Mouse (Mus musculus): Measurements from ENCODE around the gene Zdhhc6. TPM values are rescaled to one million over a fixed set of nuclear protein-coding genes. Genes with fewer than 3 reads are reported as not detected.

The Zdhhc6 gene
- polyA plus RNA-seq, 1 experiment from 2014 or later, result 53.4 TPM

GRCm38 (mm10) chr19:55241186-55241645 is 74.6 kb downstream of the Zdhhc6 start, which contains the start of gene Gucy2g:
TSS of gene Gucy2g (minus strand) at chr19:55241236.
- 80% methylated on average over 6 of the region's 6 CpGs for WGBS

GRCm38 (mm10) chr19:55239766-55240426 is 75.9 kb downstream of the Zdhhc6 start:
- 54% methylated on average over 6 of the region's 6 CpGs for WGBS
- Histone ChIP-seq H3K4me1 (replicated peaks) (peaks cover 6% of the 10 kb centered on the region), H3K9me3 (replicated peaks) (no peaks in the 10 kb centered on the region), H3K4me3 (no peak overlapping the region), H3K27ac (no peak overlapping the region), H3K36me3 (no peaks in the 10 kb centered on the region), H3K4me2 (no peak overlapping the region), H3K9ac (no peak overlapping the region), H3K27me3 (no peaks in the 10 kb centered on the region)
- no peak for ATAC-seq (replicated peaks; ENCODE audit: insufficient number of reproducible peaks, insufficient read depth, low FRiP score, low read depth)

More at GRCm38 (mm10) chr19:55241186-55241645, 74.6 kb downstream of the Zdhhc6 start, which contains the start of gene Gucy2g:
- H3K9ac ChIP-seq, result no peak within 1 kb of the TSS
- no peak within 1 kb of the TSS for H3K4me3 ChIP-seq
- ATAC-seq (replicated peaks; ENCODE audit: insufficient number of reproducible peaks, insufficient read depth, low FRiP score, low read depth), result no peak
- H3K9me3 ChIP-seq (replicated peaks), result no peaks in the 10 kb centered on the region
- no peaks in the 10 kb centered on the region for H3K27me3 ChIP-seq
- peaks cover 11% of the 10 kb centered on the region for H3K4me1 ChIP-seq (replicated peaks)
- no peak within 1 kb of the TSS for H3K4me2 ChIP-seq
- H3K27ac ChIP-seq, result no peak within 1 kb of the TSS
- no peaks in the 10 kb centered on the region for H3K36me3 ChIP-seq

GRCm38 (mm10) chr19:55236564-55236963 is 79.3 kb downstream of the Zdhhc6 start:
- Histone ChIP-seq H3K4me2 (no peak overlapping the region), H3K4me3 (no peak overlapping the region), H3K36me3 (no peaks in the 10 kb centered on the region), H3K27ac (no peak overlapping the region), H3K9me3 (replicated peaks) (no peaks in the 10 kb centered on the region), H3K27me3 (no peaks in the 10 kb centered on the region), H3K4me1 (replicated peaks) (0 out of 2 replicates have a peak, but pooled peaks cover 6% of the 10 kb centered on the region), H3K9ac (no peak overlapping the region)
- ATAC-seq (replicated peaks; ENCODE audit: insufficient number of reproducible peaks, insufficient read depth, low FRiP score, low read depth), result no peak
- whole genome bisulfite sequencing, result 73% methylated on average over 5 of the region's 5 CpGs

- Histone ChIP-seq H3K27me3 (no peaks in the 10 kb centered on the region), H3K27ac (no peak overlapping the region), H3K36me3 (no peaks in the 10 kb centered on the region), H3K9ac (no peak overlapping the region), H3K4me2 (no peak overlapping the region), H3K9me3 (replicated peaks) (no peaks in the 10 kb centered on the region), H3K4me3 (no peak overlapping the region), H3K4me1 (replicated peaks) (0 out of 2 replicates have a peak, but pooled peaks cover 6% of the 10 kb centered on the region)
- WGBS, result 34% methylated on average over 2 of the region's 2 CpGs
- no peak for ATAC-seq (replicated peaks; ENCODE audit: insufficient number of reproducible peaks, insufficient read depth, low FRiP score, low read depth)
Measured at GRCm38 (mm10) chr19:55236026-55236425, 79.8 kb downstream of the Zdhhc6 start.

GRCm38 (mm10) chr19:55232136-55232535 is 83.7 kb downstream of the Zdhhc6 start:
- no peaks in the 10 kb centered on the region for H3K9me3 ChIP-seq (replicated peaks)
- peak; percentile 39; the same call in 1 of the 2 replicates for ATAC-seq (replicated peaks; ENCODE audit: insufficient number of reproducible peaks, insufficient read depth, low FRiP score, low read depth)
- H3K9ac ChIP-seq, result no peak overlapping the region
- no peak overlapping the region for H3K4me2 ChIP-seq
- H3K4me1 ChIP-seq (replicated peaks), result 0 out of 2 replicates have a peak, but pooled peaks cover 4% of the 10 kb centered on the region
- no peak overlapping the region for H3K4me3 ChIP-seq
- H3K27me3 ChIP-seq, result no peaks in the 10 kb centered on the region
- 35% methylated on average over 8 of the region's 8 CpGs for WGBS
- no peak overlapping the region for H3K27ac ChIP-seq
- H3K36me3 ChIP-seq, result no peaks in the 10 kb centered on the region

GRCm38 (mm10) chr19:55231081-55231480 is 84.8 kb downstream of the Zdhhc6 start:
- WGBS, result 64% methylated on average over 10 of the region's 10 CpGs
- no peak overlapping the region for H3K4me3 ChIP-seq

GRCm38 (mm10) chr19:55227135-55227534 is 88.7 kb downstream of the Zdhhc6 start:
- no peak overlapping the region for H3K4me3 ChIP-seq
- no peaks in the 10 kb centered on the region for H3K36me3 ChIP-seq
- H3K27me3 ChIP-seq, result 0 out of 2 replicates have a peak, but pooled peaks cover 6% of the 10 kb centered on the region
- H3K9me3 ChIP-seq (replicated peaks), result no peaks in the 10 kb centered on the region
- H3K4me2 ChIP-seq, result no peak overlapping the region
- H3K4me1 ChIP-seq (replicated peaks), result 0 out of 2 replicates have a peak, but pooled peaks cover 3% of the 10 kb centered on the region
- 76% methylated on average over 7 of the region's 7 CpGs for WGBS
- no peak for ATAC-seq (replicated peaks; ENCODE audit: insufficient number of reproducible peaks, insufficient read depth, low FRiP score, low read depth)
- no peak overlapping the region for H3K27ac ChIP-seq
- no peak overlapping the region for H3K9ac ChIP-seq

More at GRCm38 (mm10) chr19:55231081-55231480, 84.8 kb downstream of the Zdhhc6 start:
- no peaks in the 10 kb centered on the region for H3K27me3 ChIP-seq
- H3K4me2 ChIP-seq, result no peak overlapping the region
- no peak for ATAC-seq (replicated peaks; ENCODE audit: insufficient number of reproducible peaks, insufficient read depth, low FRiP score, low read depth)
- no peak overlapping the region for H3K27ac ChIP-seq
- H3K36me3 ChIP-seq, result no peaks in the 10 kb centered on the region
- H3K9ac ChIP-seq, result no peak overlapping the region
- H3K4me1 ChIP-seq (replicated peaks), result 0 out of 2 replicates have a peak, but pooled peaks cover 4% of the 10 kb centered on the region
- H3K9me3 ChIP-seq (replicated peaks), result no peaks in the 10 kb centered on the region

- WGBS, result 70% methylated on average over 5 of the region's 5 CpGs
Measured at GRCm38 (mm10) chr19:55226621-55227020, 89.2 kb downstream of the Zdhhc6 start.

GRCm38 (mm10) chr19:55222268-55222667 is 93.6 kb downstream of the Zdhhc6 start:
- Histone ChIP-seq H3K9ac (no peak overlapping the region), H3K4me2 (no peak overlapping the region), H3K27me3 (0 out of 2 replicates have a peak, but pooled peaks cover 6% of the 10 kb centered on the region), H3K36me3 (no peaks in the 10 kb centered on the region), H3K27ac (no peak overlapping the region), H3K9me3 (replicated peaks) (no peaks in the 10 kb centered on the region), H3K4me1 (replicated peaks) (peaks cover 18% of the 10 kb centered on the region), H3K4me3 (no peak overlapping the region)
- 83% methylated on average over 9 of the region's 9 CpGs for WGBS
- ATAC-seq (replicated peaks; ENCODE audit: insufficient number of reproducible peaks, insufficient read depth, low FRiP score, low read depth), result no peak

More at GRCm38 (mm10) chr19:55226621-55227020, 89.2 kb downstream of the Zdhhc6 start:
- H3K36me3 ChIP-seq, result no peaks in the 10 kb centered on the region
- no peak for ATAC-seq (replicated peaks; ENCODE audit: insufficient number of reproducible peaks, insufficient read depth, low FRiP score, low read depth)
- H3K9me3 ChIP-seq (replicated peaks), result no peaks in the 10 kb centered on the region
- H3K27me3 ChIP-seq, result 0 out of 2 replicates have a peak, but pooled peaks cover 6% of the 10 kb centered on the region
- H3K4me3 ChIP-seq, result no peak overlapping the region
- no peaks in the 10 kb centered on the region for H3K4me1 ChIP-seq (replicated peaks)
- H3K4me2 ChIP-seq, result no peak overlapping the region
- H3K27ac ChIP-seq, result no peak overlapping the region
- H3K9ac ChIP-seq, result no peak overlapping the region

All from heart, embryonic 15.5 days (tissue).